Mouse (Mus musculus): ENCODE measurements around the gene Tlk1. TPM values are rescaled to one million over a fixed set of nuclear protein-coding genes. Genes with fewer than 3 reads are reported as not detected.

The Tlk1 gene
- polyA plus RNA-seq (2016; fragmentation: Nextera tagmentation; extraction: Ambion mirVana), result 26.4 and 28.3 TPM in 2 replicates

- Histone ChIP-seq H3K27ac (peak within 1 kb of the TSS; percentile 100), H3K27me3 (ENCODE audit: insufficient read depth, poor library complexity, severe bottlenecking) (no peaks in the 10 kb centered on the region), H3K4me3 (peak within 1 kb of the TSS; percentile 96), H3K9me3 (no peaks in the 10 kb centered on the region), H3K36me3 (no peaks in the 10 kb centered on the region), H3K4me1 (peaks cover 22% of the 10 kb centered on the region; the same call in 1 of the 2 replicates)
- WGBS, result under 1% methylated on average over 92 of the region's 118 CpGs
- peak; percentile 90 for DNase-seq (ENCODE audit: low spot score)
Observed at GRCm38 (mm10) chr2:70825371-70826051, at the start of gene Tlk1. Gene Tlk1, minus strand, starts transcription at chr2:70825728.

DNA sequence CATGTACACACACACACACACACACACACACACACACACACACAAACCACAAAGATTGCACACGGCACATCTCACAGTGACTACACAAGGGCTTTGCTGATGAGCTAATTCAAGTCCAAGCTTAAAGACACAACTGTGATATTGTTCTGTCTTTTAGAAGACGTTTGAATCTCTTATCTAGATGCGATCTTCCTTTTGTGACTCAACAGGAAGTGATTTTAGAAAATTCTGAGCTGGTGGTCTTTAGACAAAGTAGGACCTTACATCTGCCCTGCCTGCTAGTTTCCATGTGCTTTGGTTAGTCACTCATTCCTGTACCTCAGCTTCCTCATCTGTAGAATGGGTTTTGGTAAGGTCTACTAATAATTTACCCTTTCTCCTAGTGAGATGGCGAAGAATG, 49.6 kb upstream of the Tlk1 start:
- WGBS, result 82% methylated on average over 4 of the region's 4 CpGs

GRCm38 (mm10) chr2:70873168-70873567, 47.6 kb upstream of the Tlk1 start:
- 71% methylated on average over 5 of the region's 5 CpGs for WGBS
- Histone ChIP-seq H3K36me3 (no peaks in the 10 kb centered on the region), H3K27me3 (ENCODE audit: insufficient read depth, poor library complexity, severe bottlenecking) (no peaks in the 10 kb centered on the region), H3K9me3 (no peaks in the 10 kb centered on the region), H3K4me1 (peaks cover 18% of the 10 kb centered on the region; the same call in 1 of the 2 replicates), H3K27ac (no peak overlapping the region), H3K4me3 (no peak overlapping the region)
- DNase-seq (ENCODE audit: low spot score), result no peak

More for the DNA sequence above, 49.6 kb upstream of the Tlk1 start:
- H3K9me3 ChIP-seq, result no peaks in the 10 kb centered on the region
- peaks cover 18% of the 10 kb centered on the region; the same call in 1 of the 2 replicates for H3K4me1 ChIP-seq
- no peak for DNase-seq (ENCODE audit: low spot score)
- no peaks in the 10 kb centered on the region for H3K36me3 ChIP-seq
- no peak overlapping the region for H3K4me3 ChIP-seq
- H3K27ac ChIP-seq, result no peak overlapping the region
- no peaks in the 10 kb centered on the region for H3K27me3 ChIP-seq (ENCODE audit: insufficient read depth, poor library complexity, severe bottlenecking)

DNA sequence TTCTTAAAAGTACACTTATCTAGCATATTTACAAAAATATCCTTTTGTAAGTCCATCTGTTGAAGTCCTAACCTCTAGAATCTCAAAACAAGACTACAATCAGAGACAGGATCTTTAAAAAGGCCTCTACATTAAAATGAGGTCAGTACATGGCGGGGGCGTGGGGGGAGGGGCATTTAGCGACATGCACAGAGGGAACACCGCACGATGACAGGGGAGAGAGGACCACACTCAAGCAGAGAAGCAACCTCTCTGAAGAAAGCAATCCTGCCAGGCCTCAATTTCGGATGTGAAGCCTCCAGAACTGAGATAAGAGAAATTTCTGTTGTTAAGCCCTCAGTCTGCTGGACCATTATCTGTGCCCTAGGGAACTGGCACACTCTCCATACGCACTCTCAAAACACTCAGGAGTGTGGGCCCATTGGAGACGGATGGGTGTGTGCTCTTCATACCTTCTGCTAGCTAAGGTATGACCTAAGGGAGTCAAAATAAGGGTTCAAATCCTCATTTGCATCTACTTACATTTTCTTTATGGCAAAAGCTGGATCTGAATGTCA, 46.0 kb upstream of the Tlk1 start:
- H3K4me1 ChIP-seq, result peaks cover 18% of the 10 kb centered on the region; the same call in 1 of the 2 replicates
- no peak overlapping the region for H3K27ac ChIP-seq
- H3K27me3 ChIP-seq (ENCODE audit: insufficient read depth, poor library complexity, severe bottlenecking), result no peaks in the 10 kb centered on the region
- H3K36me3 ChIP-seq, result no peaks in the 10 kb centered on the region
- no peak overlapping the region for H3K4me3 ChIP-seq
- no peak for DNase-seq (ENCODE audit: low spot score)
- H3K9me3 ChIP-seq, result no peaks in the 10 kb centered on the region
- 25% methylated on average over 8 of the region's 8 CpGs for WGBS

- 62% methylated on average over 6 of the region's 6 CpGs for WGBS
- no peaks in the 10 kb centered on the region for H3K9me3 ChIP-seq
Observed at GRCm38 (mm10) chr2:70870819-70871218, 45.3 kb upstream of the Tlk1 start.

GRCm38 (mm10) chr2:70869116-70869515, 43.6 kb upstream of the Tlk1 start:
- H3K27ac ChIP-seq, result no peak overlapping the region
- H3K4me1 ChIP-seq, result peaks cover 18% of the 10 kb centered on the region; the same call in 1 of the 2 replicates
- 88% methylated on average over 3 of the region's 3 CpGs for WGBS
- no peaks in the 10 kb centered on the region for H3K9me3 ChIP-seq
- DNase-seq (ENCODE audit: low spot score), result no peak
- H3K27me3 ChIP-seq (ENCODE audit: insufficient read depth, poor library complexity, severe bottlenecking), result no peaks in the 10 kb centered on the region
- H3K36me3 ChIP-seq, result no peaks in the 10 kb centered on the region
- H3K4me3 ChIP-seq, result no peak overlapping the region

More at GRCm38 (mm10) chr2:70870819-70871218, 45.3 kb upstream of the Tlk1 start:
- DNase-seq (ENCODE audit: low spot score), result no peak
- H3K36me3 ChIP-seq, result no peaks in the 10 kb centered on the region
- no peak overlapping the region for H3K4me3 ChIP-seq
- no peaks in the 10 kb centered on the region for H3K27me3 ChIP-seq (ENCODE audit: insufficient read depth, poor library complexity, severe bottlenecking)
- H3K4me1 ChIP-seq, result peaks cover 18% of the 10 kb centered on the region; the same call in 1 of the 2 replicates
- H3K27ac ChIP-seq, result no peak overlapping the region

GRCm38 (mm10) chr2:70867231-70867630, 41.7 kb upstream of the Tlk1 start:
- Histone ChIP-seq H3K36me3 (no peaks in the 10 kb centered on the region), H3K27ac (no peak overlapping the region), H3K4me1 (peaks cover 16% of the 10 kb centered on the region; the same call in 1 of the 2 replicates), H3K4me3 (no peak overlapping the region), H3K9me3 (no peaks in the 10 kb centered on the region), H3K27me3 (ENCODE audit: insufficient read depth, poor library complexity, severe bottlenecking) (no peaks in the 10 kb centered on the region)
- DNase-seq (ENCODE audit: low spot score), result no peak
- 82% methylated on average over 3 of the region's 3 CpGs for WGBS

- Histone ChIP-seq H3K36me3 (no peaks in the 10 kb centered on the region), H3K27ac (no peak overlapping the region), H3K9me3 (no peaks in the 10 kb centered on the region), H3K4me3 (no peak overlapping the region), H3K27me3 (ENCODE audit: insufficient read depth, poor library complexity, severe bottlenecking) (no peaks in the 10 kb centered on the region), H3K4me1 (no peaks in the 10 kb centered on the region)
- no peak for DNase-seq (ENCODE audit: low spot score)
- 76% methylated on average over 5 of the region's 5 CpGs for WGBS
Observed at GRCm38 (mm10) chr2:70862881-70863280, 37.4 kb upstream of the Tlk1 start.

- Histone ChIP-seq H3K36me3 (no peaks in the 10 kb centered on the region), H3K27me3 (ENCODE audit: insufficient read depth, poor library complexity, severe bottlenecking) (no peaks in the 10 kb centered on the region), H3K4me1 (no peaks in the 10 kb centered on the region), H3K9me3 (no peaks in the 10 kb centered on the region), H3K27ac (no peak overlapping the region), H3K4me3 (no peak overlapping the region)
- 92% methylated on average over 4 of the region's 4 CpGs for WGBS
- DNase-seq (ENCODE audit: low spot score), result no peak
Observed at GRCm38 (mm10) chr2:70859740-70860139, 34.2 kb upstream of the Tlk1 start.

DNA sequence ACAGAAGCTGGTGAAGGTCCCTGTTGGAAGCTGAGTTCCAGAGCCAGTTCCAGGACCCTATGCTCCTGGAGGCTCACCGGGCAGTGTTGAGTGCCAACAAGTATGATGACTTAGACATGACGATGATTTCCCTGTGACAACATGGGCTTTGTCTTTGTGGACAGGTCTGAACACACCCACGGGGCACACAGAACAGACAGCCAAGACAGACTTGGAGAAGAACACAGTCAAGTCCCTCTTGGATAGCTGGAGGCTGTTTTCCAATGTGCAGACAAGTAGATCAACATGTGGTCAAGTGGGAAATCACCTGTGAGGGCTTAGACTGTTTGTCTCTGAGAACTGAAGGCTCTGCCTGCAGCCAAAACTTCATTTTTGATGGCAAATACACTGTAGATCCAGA, 31.4 kb upstream of the Tlk1 start:
- no peak overlapping the region for H3K4me3 ChIP-seq
- H3K27ac ChIP-seq, result no peak overlapping the region
- peaks cover 12% of the 10 kb centered on the region for H3K4me1 ChIP-seq
- WGBS, result 86% methylated on average over 3 of the region's 3 CpGs
- DNase-seq (ENCODE audit: low spot score), result no peak
- no peaks in the 10 kb centered on the region for H3K36me3 ChIP-seq
- no peaks in the 10 kb centered on the region for H3K27me3 ChIP-seq (ENCODE audit: insufficient read depth, poor library complexity, severe bottlenecking)
- no peaks in the 10 kb centered on the region for H3K9me3 ChIP-seq

GRCm38 (mm10) chr2:70854231-70854888, 28.8 kb upstream of the Tlk1 start:
- no peak for DNase-seq (ENCODE audit: low spot score)
- Histone ChIP-seq H3K27me3 (ENCODE audit: insufficient read depth, poor library complexity, severe bottlenecking) (no peaks in the 10 kb centered on the region), H3K4me1 (peaks cover 12% of the 10 kb centered on the region), H3K27ac (no peak overlapping the region), H3K36me3 (no peaks in the 10 kb centered on the region), H3K9me3 (no peaks in the 10 kb centered on the region), H3K4me3 (no peak overlapping the region)
- WGBS, result 81% methylated on average over 8 of the region's 8 CpGs

- no peaks in the 10 kb centered on the region for H3K27me3 ChIP-seq (ENCODE audit: insufficient read depth, poor library complexity, severe bottlenecking)
- H3K4me3 ChIP-seq, result no peak overlapping the region
- no peaks in the 10 kb centered on the region for H3K9me3 ChIP-seq
- H3K4me1 ChIP-seq, result peaks cover 17% of the 10 kb centered on the region
- no peaks in the 10 kb centered on the region for H3K36me3 ChIP-seq
- 47% methylated on average over 7 of the region's 7 CpGs for WGBS
- no peak for DNase-seq (ENCODE audit: low spot score)
- H3K27ac ChIP-seq, result no peak overlapping the region
Observed at GRCm38 (mm10) chr2:70853329-70853728, 27.8 kb upstream of the Tlk1 start.

DNA sequence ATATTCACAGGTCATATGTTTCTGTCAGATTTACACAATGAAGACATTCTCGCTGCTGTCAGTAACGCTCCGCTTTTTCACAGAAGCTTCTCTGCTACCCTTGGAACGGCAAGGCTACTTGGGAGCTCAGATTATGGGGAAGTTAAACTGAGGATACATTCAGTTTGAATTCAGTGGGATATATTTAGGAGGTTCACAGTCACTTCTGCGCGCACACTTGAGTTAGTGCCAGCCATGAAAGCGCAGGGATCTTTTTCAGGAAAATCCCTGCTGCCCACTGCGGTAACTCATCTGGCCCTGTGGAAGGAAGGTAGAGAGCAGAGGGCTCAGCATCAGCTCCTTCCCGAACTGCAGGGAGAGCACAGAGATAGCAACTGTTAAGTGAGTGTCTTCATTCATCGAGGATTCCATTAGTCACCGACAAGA, 27.3 kb upstream of the Tlk1 start:
- H3K4me3 ChIP-seq, result peak overlapping the region; percentile 36
- WGBS, result 36% methylated on average over 11 of the region's 11 CpGs
- H3K4me1 ChIP-seq, result peaks cover 18% of the 10 kb centered on the region
- no peaks in the 10 kb centered on the region for H3K36me3 ChIP-seq
- no peaks in the 10 kb centered on the region for H3K27me3 ChIP-seq (ENCODE audit: insufficient read depth, poor library complexity, severe bottlenecking)
- no peak for DNase-seq (ENCODE audit: low spot score)
- 0 out of 2 replicates have a peak overlapping the region, but pooled peaks have one; percentile 26 for H3K27ac ChIP-seq
- no peaks in the 10 kb centered on the region for H3K9me3 ChIP-seq
